Mouse (Mus musculus) G1E (cell line): Measurements from ENCODE around the gene Dusp22.

Experiments
- CTCF ChIP-seq: IDR thresholded peaks from 2 replicates; pipeline ENCODE4 v1.5.1; 2012; ENCODE audit warnings: low read depth, low read length, inconsistent platforms, mixed read lengths
- GATA1 ChIP-seq: IDR thresholded peaks from 2 replicates; pipeline ENCODE4 v1.6.1; 2012; ENCODE audit warnings: borderline replicate concordance, low read length, inconsistent platforms, mixed read lengths
- GATA2 ChIP-seq: IDR thresholded peaks from 2 replicates; pipeline ENCODE4 v1.6.1; 2012; ENCODE audit warnings: low read depth, low read length, inconsistent platforms, borderline replicate concordance
- POLR2AphosphoS5 ChIP-seq: IDR thresholded peaks from 2 replicates; pipeline ENCODE4 v1.6.1; 2012; ENCODE audit warnings: low read depth, low read length, inconsistent platforms; ENCODE audit not compliant: insufficient replicate concordance
- TAL1 ChIP-seq: conservative IDR thresholded peaks from 2 replicates; pipeline ENCODE4 v1.6.1; 2012; ENCODE audit warnings: low read depth, low read length, inconsistent platforms, mixed read lengths

GRCm38 (mm10) chr13:30658201-30658996 lies 1.4 kb upstream of the Dusp22 start:
- TF ChIP-seq CTCF (no peak), GATA1 (no peak), POLR2AphosphoS5 (no peak), TAL1 (no peak), GATA2 (no peak)
